Mouse (Mus musculus) lung, adult 2 months (tissue): Measurements from ENCODE around the gene Pea15a.
"Not testable (repeated sequence)": the region's sequence is repeated elsewhere in the genome, so short reads cannot be mapped to it uniquely, and the experiment has no call there.

Experiments
- CTCF ChIP-seq: fragments of 200-500 bp; IDR thresholded peaks from 2 replicates; pipeline ENCODE4 v1.5.1; 2011; ENCODE audit warnings: mild to moderate bottlenecking, low read length, control low read depth; ENCODE audit not compliant: insufficient read depth
- POLR2A ChIP-seq: fragments of 200-500 bp; IDR thresholded peaks from 2 replicates; pipeline ENCODE4 v1.6.1; 2011; ENCODE audit warnings: low read depth, mild to moderate bottlenecking, control low read depth, low read length, borderline replicate concordance; ENCODE audit errors: extremely low read depth

DNA sequence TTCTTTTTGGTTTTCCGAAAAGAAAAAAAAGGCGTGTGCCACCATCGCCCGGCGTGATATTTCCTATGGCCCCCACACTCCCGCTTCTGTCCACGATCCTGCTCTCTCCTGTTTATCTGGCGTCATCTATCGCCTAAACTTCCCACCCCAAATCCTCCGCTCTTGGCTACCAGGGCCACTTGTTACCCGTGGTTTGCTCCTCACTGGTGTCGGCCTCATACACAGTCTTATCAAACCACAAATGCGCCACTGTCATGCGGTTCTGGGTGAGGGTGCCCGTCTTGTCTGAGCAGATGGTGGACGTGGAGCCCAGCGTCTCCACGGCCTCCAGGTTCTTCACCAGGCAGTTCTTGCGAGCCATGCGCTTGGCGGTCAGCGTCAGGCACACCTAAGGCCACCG is 38.0 kb upstream of the Pea15a start:
- TF ChIP-seq CTCF, POLR2A: not testable (repeated sequence)
